Comparison of ENCODE assay signal across 7 mouse cellular contexts in genomic region chr1:191820951-191821325, GRCm38 (mm10). TPM values are rescaled to one million over a fixed set of nuclear protein-coding genes. Genes with fewer than 3 reads are reported as not detected.
A peak's percentile ranks its signal among the peaks of the same experiment; 100 is the strongest.
DNase-seq lines count a peak whose midpoint lies in the region; ATAC-seq and TF ChIP-seq lines count a peak whose summit lies in the region.

No protein-coding gene starts in this region.

- no peaks in the 10 kb centered on the region for H3K27me3 ChIP-seq in lung, postnatal 0 days (replicated peaks; ENCODE audit: insufficient read depth, low read length)
- no peaks in the 10 kb centered on the region for H3K27me3 ChIP-seq in forebrain, embryonic 11.5 days (ENCODE audit: control insufficient read depth, insufficient read depth, low read length)
- H3K27me3 ChIP-seq in liver, embryonic 11.5 days (replicated peaks; ENCODE audit: control insufficient read depth, insufficient read depth, low read length): no peaks in the 10 kb centered on the region
- no peaks in the 10 kb centered on the region; the same call in 1 of the 2 replicates for H3K27me3 ChIP-seq in stomach, embryonic 16.5 days (ENCODE audit: control insufficient read depth, insufficient read depth, low read length)

- H3K9ac ChIP-seq in lung, postnatal 0 days (replicated peaks; ENCODE audit: low read depth): peak overlapping the region; percentile 23; the same call in 1 of the 2 replicates
- peak overlapping the region; percentile 41 for H3K9ac ChIP-seq in forebrain, embryonic 11.5 days (ENCODE audit: low read length)
- H3K9ac ChIP-seq in liver, embryonic 11.5 days (ENCODE audit: low read depth, low read length): peak overlapping the region; percentile 44
- peak overlapping the region; percentile 67 for H3K9ac ChIP-seq in stomach, embryonic 16.5 days (ENCODE audit: low read length)

- no peak for DNase-seq in lung, postnatal 0 days (ENCODE audit: low spot score)
- DNase-seq in lung, postnatal 25 days (ENCODE audit: low spot score): no peak
- DNase-seq in forebrain, embryonic 11.5 days (ENCODE audit: low spot score): no peak
- no peak for DNase-seq in liver, embryonic 11.5 days (ENCODE audit: low spot score)
- no peak for DNase-seq in frontal cortex, postnatal 14 days (ENCODE audit: low spot score in 2 of 2)
- no peak for DNase-seq in adrenal gland, adult (ENCODE audit: inconsistent age in 2 of 2, low spot score in 1 of 2)

- peak overlapping the region; percentile 61 for H3K4me3 ChIP-seq in lung, postnatal 0 days (ENCODE audit: low read depth, low read length)
- peak overlapping the region; percentile 90 for H3K4me3 ChIP-seq in forebrain, embryonic 11.5 days (ENCODE audit: low read depth, low read length)
- peak overlapping the region; percentile 92 for H3K4me3 ChIP-seq in liver, embryonic 11.5 days (ENCODE audit: low read depth, low read length)
- peak overlapping the region; percentile 94 for H3K4me3 ChIP-seq in stomach, embryonic 16.5 days (replicated peaks; ENCODE audit: low read length)

- no peak for TF ChIP-seq EP300 in lung, postnatal 0 days (IDR thresholded peaks at IDR 0.05)

- no peak overlapping the region for H3K27ac ChIP-seq in lung, postnatal 0 days (ENCODE audit: low read length)
- peak overlapping the region; percentile 18; the same call in 1 of the 2 replicates for H3K27ac ChIP-seq in forebrain, embryonic 11.5 days (ENCODE audit: low read depth, low read length)
- no peak overlapping the region for H3K27ac ChIP-seq in liver, embryonic 11.5 days (ENCODE audit: low read depth, low read length)
- H3K27ac ChIP-seq in stomach, embryonic 16.5 days (ENCODE audit: low read length): no peak overlapping the region

- 4% methylated on average over 15 of the region's 15 CpGs for WGBS in lung, postnatal 0 days
- 2% methylated on average over 15 of the region's 15 CpGs for WGBS in forebrain, embryonic 11.5 days
- 6% methylated on average over 15 of the region's 15 CpGs for WGBS in liver, embryonic 11.5 days
- WGBS in stomach, embryonic 16.5 days: 4% methylated on average over 15 of the region's 15 CpGs

- peaks cover 4% of the 10 kb centered on the region; the same call in 1 of the 2 replicates for H3K4me1 ChIP-seq in lung, postnatal 0 days (ENCODE audit: insufficient read depth, low read depth, low read length)
- H3K4me1 ChIP-seq in forebrain, embryonic 11.5 days (replicated peaks; ENCODE audit: control insufficient read depth, insufficient read depth, low read length): peaks cover 3% of the 10 kb centered on the region
- peaks cover 9% of the 10 kb centered on the region; the same call in 1 of the 2 replicates for H3K4me1 ChIP-seq in liver, embryonic 11.5 days (replicated peaks; ENCODE audit: control insufficient read depth, insufficient read depth, low read length)
- peaks cover 18% of the 10 kb centered on the region for H3K4me1 ChIP-seq in stomach, embryonic 16.5 days (ENCODE audit: control insufficient read depth, insufficient read depth, low read length)

- ATAC-seq in lung, postnatal 0 days: no peak
- ATAC-seq in forebrain, embryonic 11.5 days (replicated peaks; ENCODE audit: low FRiP score): no peak
- peak; percentile 16; the same call in 1 of the 2 replicates for ATAC-seq in liver, embryonic 11.5 days (replicated peaks; ENCODE audit: low FRiP score)
- no peak for ATAC-seq in stomach, embryonic 16.5 days (ENCODE audit: insufficient read depth, low FRiP score)

- H3K9me3 ChIP-seq in lung, postnatal 0 days (ENCODE audit: low read length): no peaks in the 10 kb centered on the region
- H3K9me3 ChIP-seq in forebrain, embryonic 11.5 days (ENCODE audit: control insufficient read depth, low read length): no peaks in the 10 kb centered on the region
- H3K9me3 ChIP-seq in liver, embryonic 11.5 days (ENCODE audit: control insufficient read depth, low read length): no peaks in the 10 kb centered on the region
- no peaks in the 10 kb centered on the region for H3K9me3 ChIP-seq in stomach, embryonic 16.5 days (replicated peaks; ENCODE audit: control insufficient read depth, low read length)

- H3K4me2 ChIP-seq in lung, postnatal 0 days (replicated peaks; ENCODE audit: low read depth, low read length): peak overlapping the region; percentile 98
- H3K4me2 ChIP-seq in forebrain, embryonic 11.5 days (ENCODE audit: low read depth, low read length, severe bottlenecking): peak overlapping the region; percentile 71
- H3K4me2 ChIP-seq in liver, embryonic 11.5 days: peak overlapping the region; percentile 78
- peak overlapping the region; percentile 92 for H3K4me2 ChIP-seq in stomach, embryonic 16.5 days (ENCODE audit: low read depth, low read length)

- TF ChIP-seq CTCF in lung, postnatal 0 days (IDR thresholded peaks at IDR 0.05): no peak

- no peaks in the 10 kb centered on the region for H3K36me3 ChIP-seq in lung, postnatal 0 days (ENCODE audit: insufficient read depth, low read length)
- no peaks in the 10 kb centered on the region; the same call in 1 of the 2 replicates for H3K36me3 ChIP-seq in forebrain, embryonic 11.5 days (ENCODE audit: control insufficient read depth, insufficient read depth, low read length)
- H3K36me3 ChIP-seq in liver, embryonic 11.5 days (ENCODE audit: control insufficient read depth, insufficient read depth, low read length): 0 out of 2 replicates have a peak, but pooled peaks cover 4% of the 10 kb centered on the region
- H3K36me3 ChIP-seq in stomach, embryonic 16.5 days (ENCODE audit: control insufficient read depth, insufficient read depth, low read length): peaks cover 10% of the 10 kb centered on the region

RNA-seq across cellular contexts. Expression of gene Nek2, which starts 0.3 kb away (rescaled TPM):
- 4.8 and 5.9 TPM in 2 replicates for polyA plus RNA-seq in lung, postnatal 0 days (2015; fragmentation: Nextera tagmentation; extraction: Ambion mirVana)
- polyA plus RNA-seq in forebrain, embryonic 11.5 days (2014; fragmentation: Nextera tagmentation; extraction: Ambion mirVana): 55.6 and 59.5 TPM in 2 replicates
- polyA plus RNA-seq in liver, embryonic 11.5 days (2014; fragmentation: Nextera tagmentation; extraction: Ambion mirVana): 54.2 and 60.5 TPM in 2 replicates
- polyA plus RNA-seq in stomach, embryonic 16.5 days (2015; fragmentation: Nextera tagmentation; extraction: Ambion mirVana): 32.1 and 34.0 TPM in 2 replicates
